Mouse (Mus musculus) ovary, adult 18-20 months (tissue): ENCODE results near the gene Otulin.

ENCODE experiments used
- DNase-seq: peaks from one replicate; pipeline ENCODE4 v3.0.0; 2022; ENCODE audit warnings: low spot score, mixed read lengths

Gene Otulin

GRCm38 (mm10) chr15:27503221-27503620 is 127.3 kb downstream of the Otulin start:
- DNase-seq: no peak

GRCm38 (mm10) chr15:27502338-27502737 is 128.2 kb downstream of the Otulin start:
- no peak for DNase-seq

- DNase-seq: no peak
These were observed 130.1 kb downstream of the Otulin start for GRCm38 (mm10) chr15:27500390-27500789.

- DNase-seq: no peak
These were observed 132.4 kb downstream of the Otulin start for GRCm38 (mm10) chr15:27498078-27498477.

- no peak for DNase-seq
These were observed 133.0 kb downstream of the Otulin start for GRCm38 (mm10) chr15:27497300-27497997.

GRCm38 (mm10) chr15:27496596-27497299 is 133.7 kb downstream of the Otulin start:
- DNase-seq: no peak

- DNase-seq: no peak
These were observed 134.5 kb downstream of the Otulin start for GRCm38 (mm10) chr15:27495981-27496401.

- no peak for DNase-seq
These were observed 137.0 kb downstream of the Otulin start for GRCm38 (mm10) chr15:27493516-27493915.

- DNase-seq: no peak
These were observed 137.8 kb downstream of the Otulin start for GRCm38 (mm10) chr15:27492734-27493133.
